Mouse (Mus musculus): ENCODE results near the gene Syncrip. TPM values are rescaled to one million over a fixed set of nuclear protein-coding genes. Genes with fewer than 3 reads are reported as not detected.
A peak's percentile ranks its signal among the peaks of the same experiment; 100 is the strongest.
"Not testable (repeated sequence)": the region's sequence is repeated elsewhere in the genome, so short reads cannot be mapped to it uniquely, and the experiment has no call there.

Syncrip gene
- 73.8 and 84.0 TPM in 2 replicates for polyA plus RNA-seq (2015; fragmentation: Nextera tagmentation; extraction: Ambion mirVana)

GRCm38 (mm10) chr9:88482230-88482828 is at the start of gene Syncrip:
Syncrip (minus strand) TSS chr9:88482574.
- ATAC-seq (replicated peaks; ENCODE audit: low FRiP score, low read depth) (peak; percentile 93), DNase-seq (ENCODE audit: low spot score) (peak; percentile 94)
- WGBS: under 1% methylated on average over 50 of the region's 68 CpGs
- peak within 1 kb of the TSS; percentile 98 for H3K27ac ChIP-seq
- not testable (repeated sequence) for H3K36me3 ChIP-seq (ENCODE audit: insufficient read depth, low read length); H3K27me3 ChIP-seq (ENCODE audit: insufficient read depth, low read length); H3K4me1 ChIP-seq (replicated peaks; ENCODE audit: insufficient read depth, low read length); H3K9me3 ChIP-seq (replicated peaks; ENCODE audit: low read length)
- peak within 1 kb of the TSS; percentile 99 for H3K4me3 ChIP-seq (replicated peaks; ENCODE audit: low read depth, low read length)
- H3K9ac ChIP-seq (ENCODE audit: low read depth, low read length): peak within 1 kb of the TSS; percentile 95
- H3K4me2 ChIP-seq (ENCODE audit: low read length): peak within 1 kb of the TSS; percentile 89

GRCm38 (mm10) chr9:88529979-88530580 is 47.7 kb upstream of the Syncrip start:
- Histone ChIP-seq H3K9me3 (replicated peaks; ENCODE audit: low read length) (no peaks in the 10 kb centered on the region), H3K9ac (ENCODE audit: low read depth, low read length) (no peak overlapping the region), H3K36me3 (ENCODE audit: insufficient read depth, low read length) (no peaks in the 10 kb centered on the region), H3K27me3 (ENCODE audit: insufficient read depth, low read length) (no peaks in the 10 kb centered on the region), H3K4me1 (replicated peaks; ENCODE audit: insufficient read depth, low read length) (no peaks in the 10 kb centered on the region), H3K27ac (no peak overlapping the region), H3K4me3 (replicated peaks; ENCODE audit: low read depth, low read length) (no peak overlapping the region), H3K4me2 (ENCODE audit: low read length) (no peak overlapping the region)
- ATAC-seq (replicated peaks; ENCODE audit: low FRiP score, low read depth) (no peak), DNase-seq (ENCODE audit: low spot score) (no peak)
- TF ChIP-seq CTCF (IDR thresholded peaks at IDR 0.05; ENCODE audit: low read depth): no peak
- WGBS: 48% methylated on average over 5 of the region's 5 CpGs

GRCm38 (mm10) chr9:88529571-88529970 is 47.2 kb upstream of the Syncrip start:
- no peak overlapping the region for H3K9ac ChIP-seq (ENCODE audit: low read depth, low read length)
- no peak for TF ChIP-seq CTCF (IDR thresholded peaks at IDR 0.05; ENCODE audit: low read depth)
- H3K27ac ChIP-seq: no peak overlapping the region
- DNase-seq (ENCODE audit: low spot score) (no peak), ATAC-seq (replicated peaks; ENCODE audit: low FRiP score, low read depth) (no peak)
- H3K9me3 ChIP-seq (replicated peaks; ENCODE audit: low read length): no peaks in the 10 kb centered on the region
- 83% methylated on average over 3 of the region's 3 CpGs for WGBS
- no peaks in the 10 kb centered on the region for H3K4me1 ChIP-seq (replicated peaks; ENCODE audit: insufficient read depth, low read length)
- H3K4me3 ChIP-seq (replicated peaks; ENCODE audit: low read depth, low read length): no peak overlapping the region
- no peaks in the 10 kb centered on the region for H3K36me3 ChIP-seq (ENCODE audit: insufficient read depth, low read length)
- H3K4me2 ChIP-seq (ENCODE audit: low read length): no peak overlapping the region
- no peaks in the 10 kb centered on the region for H3K27me3 ChIP-seq (ENCODE audit: insufficient read depth, low read length)

- TF ChIP-seq CTCF (IDR thresholded peaks at IDR 0.05; ENCODE audit: low read depth): no peak
- Histone ChIP-seq H3K27ac (no peak overlapping the region), H3K27me3 (ENCODE audit: insufficient read depth, low read length) (no peaks in the 10 kb centered on the region), H3K9ac (ENCODE audit: low read depth, low read length) (no peak overlapping the region), H3K36me3 (ENCODE audit: insufficient read depth, low read length) (no peaks in the 10 kb centered on the region), H3K9me3 (replicated peaks; ENCODE audit: low read length) (no peaks in the 10 kb centered on the region), H3K4me1 (replicated peaks; ENCODE audit: insufficient read depth, low read length) (no peaks in the 10 kb centered on the region), H3K4me3 (replicated peaks; ENCODE audit: low read depth, low read length) (no peak overlapping the region), H3K4me2 (ENCODE audit: low read length) (no peak overlapping the region)
- ATAC-seq (replicated peaks; ENCODE audit: low FRiP score, low read depth) (no peak), DNase-seq (ENCODE audit: low spot score) (no peak)
- 83% methylated on average over 5 of the region's 5 CpGs for WGBS
These were observed 46.4 kb upstream of the Syncrip start for GRCm38 (mm10) chr9:88528736-88529135.

- no peak for DNase-seq (ENCODE audit: low spot score)
- Histone ChIP-seq H3K4me1 (replicated peaks; ENCODE audit: insufficient read depth, low read length) (no peaks in the 10 kb centered on the region), H3K4me3 (replicated peaks; ENCODE audit: low read depth, low read length) (no peak overlapping the region), H3K36me3 (ENCODE audit: insufficient read depth, low read length) (no peaks in the 10 kb centered on the region), H3K27me3 (ENCODE audit: insufficient read depth, low read length) (no peaks in the 10 kb centered on the region), H3K9me3 (replicated peaks; ENCODE audit: low read length) (no peaks in the 10 kb centered on the region), H3K27ac (no peak overlapping the region), H3K9ac (ENCODE audit: low read depth, low read length) (no peak overlapping the region), H3K4me2 (ENCODE audit: low read length) (no peak overlapping the region)
- TF ChIP-seq CTCF (IDR thresholded peaks at IDR 0.05; ENCODE audit: low read depth): no peak
- no peak for ATAC-seq (replicated peaks; ENCODE audit: low FRiP score, low read depth)
- WGBS: 72% methylated on average over 4 of the region's 4 CpGs
These were observed 45.6 kb upstream of the Syncrip start for GRCm38 (mm10) chr9:88527956-88528355.

GRCm38 (mm10) chr9:88525341-88525740 is 43.0 kb upstream of the Syncrip start:
- no peak for ATAC-seq (replicated peaks; ENCODE audit: low FRiP score, low read depth)
- H3K9me3 ChIP-seq (replicated peaks; ENCODE audit: low read length): no peaks in the 10 kb centered on the region
- 89% methylated on average over 6 of the region's 6 CpGs for WGBS
- no peaks in the 10 kb centered on the region for H3K4me1 ChIP-seq (replicated peaks; ENCODE audit: insufficient read depth, low read length)
- no peak for DNase-seq (ENCODE audit: low spot score)
- no peak overlapping the region for H3K27ac ChIP-seq
- H3K4me2 ChIP-seq (ENCODE audit: low read length): no peak overlapping the region
- no peak overlapping the region for H3K4me3 ChIP-seq (replicated peaks; ENCODE audit: low read depth, low read length)
- no peak overlapping the region for H3K9ac ChIP-seq (ENCODE audit: low read depth, low read length)
- H3K36me3 ChIP-seq (ENCODE audit: insufficient read depth, low read length): no peaks in the 10 kb centered on the region
- no peak for TF ChIP-seq CTCF (IDR thresholded peaks at IDR 0.05; ENCODE audit: low read depth)
- H3K27me3 ChIP-seq (ENCODE audit: insufficient read depth, low read length): no peaks in the 10 kb centered on the region

Measured in kidney, postnatal 0 days (tissue).